Mouse (Mus musculus) midbrain, postnatal 0 days (tissue): ENCODE measurements around the gene Snip1. TPM values are rescaled to one million over a fixed set of nuclear protein-coding genes. Genes with fewer than 3 reads are reported as not detected.

Source experiments
- ATAC-seq: fragments of 200-750 bp; cut with Nextera tagmentation; 2 replicates; pipeline ENCODE4 v1.8.0; 2017; ENCODE audit warnings: moderate number of reproducible peaks, mild to moderate bottlenecking, moderate TSS enrichment, moderate library complexity; ENCODE audit not compliant: low FRiP score
- DNase-seq: peaks from one replicate; pipeline ENCODE4 v3.0.0-alpha.2; 2015; ENCODE audit warnings: low spot score
- H3K27ac ChIP-seq: fragments of 300-500 bp; sonication (generic); 2 replicates; pipeline ENCODE4 v1.5.1; 2014; ENCODE audit warnings: low read depth, mild to moderate bottlenecking, low read length, mixed read lengths
- H3K27me3 ChIP-seq: fragments of 300-500 bp; sonication (generic); 2 replicates; pipeline ENCODE4 v1.6.1; 2014; ENCODE audit warnings: low read length, control low read depth, mixed read lengths; ENCODE audit not compliant: insufficient read depth
- H3K36me3 ChIP-seq: fragments of 300-500 bp; sonication (generic); 2 replicates; pipeline ENCODE4 v1.6.1; 2014; ENCODE audit warnings: low read length, control low read depth, mixed read lengths; ENCODE audit not compliant: insufficient read depth
- H3K4me1 ChIP-seq: fragments of 300-500 bp; sonication (generic); 2 replicates; pipeline ENCODE4 v1.6.1; 2014; ENCODE audit warnings: mild to moderate bottlenecking, control low read depth, antibody characterized with exemption, low read length, mixed read lengths; ENCODE audit not compliant: insufficient read depth
- H3K4me2 ChIP-seq: fragments of 300-500 bp; sonication (generic); 2 replicates; pipeline ENCODE4 v1.6.1; 2014; ENCODE audit warnings: low read depth, mild to moderate bottlenecking, low read length, mixed read lengths; ENCODE audit not compliant: poor library complexity, severe bottlenecking
- H3K4me3 ChIP-seq: fragments of 300-500 bp; sonication (generic); 2 replicates; pipeline ENCODE4 v1.5.1; 2014; ENCODE audit warnings: low read depth, mild to moderate bottlenecking, low read length, moderate library complexity
- H3K9ac ChIP-seq: fragments of 300-500 bp; sonication (generic); replicated peaks from 2 replicates; pipeline ENCODE4 v1.6.1; 2014; ENCODE audit warnings: mild to moderate bottlenecking, low read length, moderate library complexity, mixed read lengths; ENCODE audit not compliant: poor library complexity, severe bottlenecking
- H3K9me3 ChIP-seq: fragments of 300-500 bp; sonication (generic); 2 replicates; pipeline ENCODE4 v1.6.1; 2016; ENCODE audit warnings: low read length, control low read depth
- CTCF ChIP-seq: IDR thresholded peaks from 2 replicates; pipeline ENCODE4 v1.5.1; 2016; ENCODE audit warnings: antibody characterized with exemption, mild to moderate bottlenecking
- WGBS: fragments of 180-500 bp; shearing (Covaris S2); extraction: QIAGEN DNeasy Blood & Tissue Kit; methylation state at CpG from one replicate; pipeline ENCODE4 v1.1.7; 2014; 5-methylcytosine and 5-hydroxymethylcytosine counted together
- polyA plus RNA-seq: library from polyadenylated mRNA; unstranded; fragments of >200 nt; fragmentation: Nextera tagmentation; extraction: Ambion mirVana; gene quantifications from 2 replicates; pipeline ENCODE4 v1.2.1, GENCODE M21; 2015
- total RNA-seq: library from RNA; depleted of rRNA; stranded (reverse); fragments of >200 nt; gene quantifications from 2 replicates; pipeline ENCODE4 v1.2.3, GENCODE M21; 2014

Gene Snip1
- total and polyA plus RNA-seq, 2 experiments from 2014 or later = 16.0 to 35.1 TPM

DNA sequence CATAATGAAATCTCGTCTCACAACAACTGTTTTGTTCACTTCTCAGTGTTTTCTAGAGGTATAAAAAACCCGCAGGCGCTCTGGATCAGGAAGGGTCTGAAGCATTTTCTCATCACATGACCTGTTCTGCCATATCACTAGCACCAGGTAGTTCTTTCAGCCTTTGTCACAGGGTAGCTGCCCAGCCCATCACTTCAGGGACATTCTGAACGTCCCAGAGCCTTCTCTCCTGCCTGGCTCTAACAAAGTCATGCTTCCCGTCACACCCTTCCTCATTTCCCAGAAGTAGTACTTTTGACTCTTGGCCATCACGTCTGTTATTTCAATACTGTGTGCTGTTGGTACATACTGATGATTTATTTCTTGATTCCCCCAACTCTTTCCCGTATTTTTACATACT lies 22.0 kb upstream of the Snip1 start:
- no peak for TF ChIP-seq CTCF
- H3K36me3 ChIP-seq = peaks cover 71% of the 10 kb centered on the region
- DNase-seq (no peak), ATAC-seq (no peak)
- H3K4me3 ChIP-seq = no peak overlapping the region
- H3K4me2 ChIP-seq = no peak overlapping the region
- H3K9ac ChIP-seq = no peak overlapping the region
- no peaks in the 10 kb centered on the region for H3K4me1 ChIP-seq
- no peak overlapping the region for H3K27ac ChIP-seq
- H3K9me3 ChIP-seq = no peaks in the 10 kb centered on the region
- WGBS = 87% methylated on average over 7 of the region's 7 CpGs
- no peaks in the 10 kb centered on the region for H3K27me3 ChIP-seq

DNA sequence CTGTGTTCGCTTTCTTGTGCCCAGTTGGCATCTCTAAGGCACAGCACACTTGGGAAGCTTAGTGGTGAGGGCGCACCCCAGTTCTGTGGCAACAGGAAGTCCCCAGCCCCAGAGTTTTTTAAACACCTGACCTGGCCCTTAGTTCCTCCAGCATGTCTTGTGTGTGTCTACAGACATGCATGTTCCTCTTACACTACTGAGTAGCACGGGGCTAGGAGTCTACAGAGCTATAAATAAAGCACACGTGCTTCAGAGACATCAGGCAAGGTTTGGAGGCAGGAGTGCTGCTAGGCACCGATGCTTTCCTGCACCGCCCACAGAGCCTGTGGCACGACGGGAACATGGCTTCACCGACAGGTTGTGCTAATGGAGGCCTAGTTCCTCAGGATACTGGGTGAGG lies 11.1 kb upstream of the Snip1 start:
- ATAC-seq (no peak), DNase-seq (no peak)
- Histone ChIP-seq H3K4me2 (no peak overlapping the region), H3K36me3 (peaks cover 43% of the 10 kb centered on the region), H3K27ac (no peak overlapping the region), H3K4me1 (no peaks in the 10 kb centered on the region), H3K4me3 (no peak overlapping the region), H3K27me3 (no peaks in the 10 kb centered on the region), H3K9me3 (no peaks in the 10 kb centered on the region), H3K9ac (no peak overlapping the region)
- TF ChIP-seq CTCF = no peak
- WGBS = 90% methylated on average over 9 of the region's 9 CpGs

DNA sequence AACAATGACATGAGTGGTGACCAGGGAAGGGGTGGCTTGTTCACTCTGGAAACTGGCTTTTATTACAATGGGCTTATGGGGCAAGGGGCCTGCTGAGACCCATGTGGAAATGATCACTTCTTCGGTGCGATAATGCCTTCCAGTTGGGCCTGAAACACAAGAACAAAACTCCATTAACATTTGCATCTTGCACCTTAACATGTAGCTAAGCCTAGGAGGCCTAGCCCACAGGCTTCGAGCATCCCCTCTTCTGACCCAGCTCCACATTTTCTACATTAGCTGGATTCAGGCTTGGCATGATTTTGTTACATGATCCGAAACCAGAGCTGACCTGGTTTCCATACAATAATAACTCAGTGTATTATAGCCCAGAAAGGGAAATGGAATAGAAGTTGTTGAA lies 10.0 kb upstream of the Snip1 start:
- no peak overlapping the region for H3K4me3 ChIP-seq
- peaks cover 42% of the 10 kb centered on the region for H3K36me3 ChIP-seq
- no peak overlapping the region for H3K9ac ChIP-seq
- no peak overlapping the region for H3K4me2 ChIP-seq
- H3K4me1 ChIP-seq = no peaks in the 10 kb centered on the region
- H3K9me3 ChIP-seq = no peaks in the 10 kb centered on the region
- no peak overlapping the region for H3K27ac ChIP-seq
- no peak for TF ChIP-seq CTCF
- DNase-seq (no peak), ATAC-seq (no peak)
- H3K27me3 ChIP-seq = no peaks in the 10 kb centered on the region
- 89% methylated on average over 4 of the region's 4 CpGs for WGBS

DNA sequence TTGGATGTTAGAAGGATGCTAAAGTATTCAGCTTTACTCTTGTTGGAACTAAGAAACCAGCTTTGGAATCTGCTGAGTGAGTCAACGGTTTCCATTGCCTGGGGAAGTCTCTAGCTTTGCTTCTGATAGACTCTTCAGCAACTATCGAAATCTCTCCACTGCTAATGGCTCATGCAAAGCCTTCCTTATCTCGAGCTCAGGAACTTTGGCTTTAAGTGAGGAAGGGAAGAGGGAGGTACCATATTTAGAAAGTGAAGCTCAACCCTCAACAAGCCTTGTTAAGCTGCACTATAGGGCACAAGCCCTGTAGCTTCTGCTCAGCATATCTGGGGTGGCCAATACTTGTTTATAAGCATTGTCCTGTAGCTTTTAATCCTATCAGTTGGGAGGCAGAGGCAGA lies 9.2 kb upstream of the Snip1 start:
- Histone ChIP-seq H3K27me3 (no peaks in the 10 kb centered on the region), H3K4me1 (no peaks in the 10 kb centered on the region), H3K9me3 (no peaks in the 10 kb centered on the region), H3K9ac (no peak overlapping the region), H3K27ac (no peak overlapping the region), H3K4me3 (no peak overlapping the region), H3K36me3 (peaks cover 36% of the 10 kb centered on the region), H3K4me2 (no peak overlapping the region)
- DNase-seq (no peak), ATAC-seq (no peak)
- TF ChIP-seq CTCF = no peak
- 60% methylated on average over 3 of the region's 3 CpGs for whole genome bisulfite sequencing

DNA sequence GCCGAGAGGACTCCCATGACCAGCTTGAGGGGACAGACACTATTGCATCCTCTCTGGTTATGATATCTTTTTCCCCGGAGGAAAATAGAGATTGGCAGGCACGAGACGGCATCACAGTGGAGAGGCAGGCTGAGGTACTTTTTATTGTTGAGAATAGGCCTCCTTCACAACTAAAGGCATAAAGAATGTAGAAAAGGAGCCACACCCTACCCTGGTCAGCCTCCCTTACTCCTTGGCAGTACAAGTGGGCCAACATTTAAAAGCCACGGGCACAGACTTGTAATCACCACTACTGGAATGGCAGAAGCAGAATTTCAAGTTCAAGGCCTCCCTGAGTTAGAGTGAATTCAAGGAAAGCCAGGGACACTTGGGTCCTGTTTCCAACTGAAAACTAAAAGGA lies 8.4 kb upstream of the Snip1 start:
- no peak for TF ChIP-seq CTCF
- Histone ChIP-seq H3K4me3 (no peak overlapping the region), H3K9me3 (no peaks in the 10 kb centered on the region), H3K4me1 (no peaks in the 10 kb centered on the region), H3K27ac (no peak overlapping the region), H3K4me2 (no peak overlapping the region), H3K9ac (no peak overlapping the region), H3K36me3 (peaks cover 32% of the 10 kb centered on the region), H3K27me3 (no peaks in the 10 kb centered on the region)
- DNase-seq (no peak), ATAC-seq (no peak)
- 52% methylated on average over 5 of the region's 5 CpGs for WGBS

GRCm38 (mm10) chr4:125059025-125059424 lies 7.4 kb upstream of the Snip1 start:
- peak; percentile 69; the same call in 1 of the 2 replicates for ATAC-seq
- Histone ChIP-seq H3K9ac (no peak overlapping the region), H3K4me3 (peak overlapping the region; percentile 18; the same call in 1 of the 2 replicates), H3K27ac (no peak overlapping the region), H3K4me2 (peak overlapping the region; percentile 38), H3K27me3 (no peaks in the 10 kb centered on the region), H3K36me3 (peaks cover 22% of the 10 kb centered on the region), H3K4me1 (no peaks in the 10 kb centered on the region), H3K9me3 (no peaks in the 10 kb centered on the region)
- DNase-seq = peak; percentile 79
- TF ChIP-seq CTCF = peak; percentile 94
- 2% methylated on average over 8 of the region's 8 CpGs for WGBS
